Mouse (Mus musculus) cortical plate, adult 2 months (tissue): ENCODE measurements around the gene Plekhg4. TPM values are rescaled to one million over a fixed set of nuclear protein-coding genes. Genes with fewer than 3 reads are reported as not detected.
A peak's percentile ranks its signal among the peaks of the same experiment; 100 is the strongest.

ENCODE experiments used
- H3K27ac ChIP-seq: fragments of 200-500 bp; 2 replicates; pipeline ENCODE4 v1.5.1; 2012; ENCODE audit warnings: low read length, control low read depth, inconsistent platforms; ENCODE audit not compliant: insufficient read depth
- H3K4me1 ChIP-seq: fragments of 200-500 bp; 2 replicates; pipeline ENCODE4 v1.6.1; 2011; ENCODE audit warnings: low read length; ENCODE audit not compliant: control insufficient read depth, insufficient read depth
- H3K4me3 ChIP-seq: fragments of 200-500 bp; 2 replicates; pipeline ENCODE4 v1.5.1; 2011; ENCODE audit warnings: mild to moderate bottlenecking, low read length, control low read depth; ENCODE audit not compliant: insufficient read depth
- CTCF ChIP-seq: fragments of 200-500 bp; IDR thresholded peaks from 2 replicates; pipeline ENCODE4 v1.5.1; 2011; ENCODE audit warnings: mild to moderate bottlenecking, control low read depth, low read length; ENCODE audit not compliant: insufficient read depth; ENCODE audit errors: extremely low read depth
- POLR2A ChIP-seq: fragments of 200-500 bp; IDR thresholded peaks from 2 replicates; pipeline ENCODE4 v1.6.1; 2011; ENCODE audit warnings: mild to moderate bottlenecking, low read length, control low read depth; ENCODE audit not compliant: insufficient read depth; ENCODE audit errors: extremely low read depth
- polyA plus RNA-seq: library from polyadenylated mRNA; depleted of rRNA; stranded (reverse); fragments of >200 nt; gene quantifications from 2 replicates; pipeline ENCODE4 v1.2.3, GENCODE M21; 2012

The Plekhg4 gene
- polyA plus RNA-seq, 1 experiment: 3.2 TPM

DNA sequence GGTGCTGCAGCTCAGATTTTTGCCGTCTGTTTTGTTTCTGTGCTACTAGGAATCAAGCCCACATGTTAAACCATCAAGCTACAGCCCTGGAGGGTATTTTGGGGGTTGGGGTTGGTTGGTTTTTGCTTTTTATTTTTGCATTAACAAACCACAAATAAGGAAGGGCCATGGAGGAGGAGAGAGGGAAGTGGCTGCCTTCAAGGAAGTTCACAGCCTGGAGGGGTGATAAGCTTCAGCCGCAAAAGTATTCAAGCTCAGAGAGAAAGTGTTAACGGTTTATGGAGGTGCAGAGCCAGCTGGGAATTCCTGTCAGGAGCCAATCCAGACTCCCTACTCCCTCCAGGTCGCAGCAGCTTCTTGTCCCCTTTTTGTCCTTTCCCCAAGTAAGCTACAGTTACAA is 34.1 kb upstream of the Plekhg4 start:
- TF ChIP-seq CTCF (no peak), POLR2A (no peak)
- no peaks in the 10 kb centered on the region for H3K4me1 ChIP-seq
- H3K4me3 ChIP-seq: no peak overlapping the region
- H3K27ac ChIP-seq: no peak overlapping the region

GRCm38 (mm10) chr8:105339886-105340635 is 33.0 kb upstream of the Plekhg4 start:
- no peak overlapping the region for H3K4me3 ChIP-seq
- H3K27ac ChIP-seq: no peak overlapping the region
- TF ChIP-seq CTCF (no peak), POLR2A (no peak)
- no peaks in the 10 kb centered on the region for H3K4me1 ChIP-seq

GRCm38 (mm10) chr8:105341399-105341798 is 31.7 kb upstream of the Plekhg4 start:
- H3K4me3 ChIP-seq: no peak overlapping the region
- no peak for TF ChIP-seq POLR2A
- no peak for TF ChIP-seq CTCF
- no peak overlapping the region for H3K27ac ChIP-seq
- H3K4me1 ChIP-seq: no peaks in the 10 kb centered on the region

DNA sequence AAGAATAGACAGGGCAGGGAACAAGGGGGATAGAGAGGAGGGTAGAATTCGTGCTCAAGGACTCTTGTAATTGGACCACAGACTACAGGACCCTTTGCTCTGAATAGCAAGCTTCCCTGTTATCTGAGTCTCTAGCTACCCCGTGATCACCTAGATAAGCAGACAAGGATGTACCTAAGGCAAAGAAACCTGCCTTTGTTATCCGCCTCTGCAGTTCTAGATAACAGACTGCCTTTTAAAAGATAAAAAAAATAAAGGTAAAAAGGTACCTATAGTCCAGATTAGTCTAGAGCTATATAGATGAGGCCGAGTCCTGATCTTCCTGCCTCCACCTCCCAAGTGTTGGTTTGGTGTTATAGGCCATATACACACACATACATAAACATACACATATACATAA is 30.3 kb upstream of the Plekhg4 start:
- Histone ChIP-seq H3K27ac (no peak overlapping the region), H3K4me3 (no peak overlapping the region), H3K4me1 (no peaks in the 10 kb centered on the region)
- TF ChIP-seq POLR2A: no peak
- no peak for TF ChIP-seq CTCF

DNA sequence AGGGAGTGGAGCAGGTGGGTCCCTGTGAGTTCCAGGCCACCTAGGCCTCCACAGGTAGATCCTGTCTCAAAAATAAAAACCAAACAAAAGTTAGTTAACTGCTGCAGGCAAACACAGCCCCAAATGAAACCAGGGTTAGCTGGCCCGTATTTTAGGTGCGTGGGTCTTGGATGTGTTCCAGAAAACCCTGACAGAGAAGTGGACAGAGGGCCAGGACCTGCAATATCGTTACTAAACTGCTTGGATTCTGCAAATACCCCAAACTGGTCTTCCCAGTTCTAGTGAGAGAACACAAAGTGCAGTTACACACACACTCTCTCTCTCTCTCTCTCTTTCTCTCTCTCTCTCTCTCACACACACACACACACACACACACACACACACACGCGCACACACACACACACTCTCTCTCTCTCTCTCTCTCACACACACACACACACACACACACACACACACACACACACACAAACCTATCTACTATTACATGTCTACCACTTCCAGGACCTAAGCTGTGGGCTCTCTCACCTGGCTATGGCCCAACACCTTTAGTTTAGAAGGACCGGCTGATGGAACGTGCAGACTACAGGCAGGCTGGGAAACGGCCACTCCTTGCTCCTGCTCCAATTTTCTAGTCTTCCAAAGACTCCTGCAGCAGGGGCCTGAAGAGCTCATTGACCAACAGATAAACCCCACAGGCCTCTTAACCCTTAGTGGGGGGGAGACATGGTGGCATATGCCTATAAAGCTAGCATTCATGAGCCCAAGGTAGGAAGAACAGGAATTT is 29.1 kb upstream of the Plekhg4 start:
- no peak overlapping the region for H3K4me3 ChIP-seq
- no peaks in the 10 kb centered on the region for H3K4me1 ChIP-seq
- TF ChIP-seq CTCF (no peak), POLR2A (no peak)
- no peak overlapping the region for H3K27ac ChIP-seq

- TF ChIP-seq CTCF (no peak), POLR2A (no peak)
- Histone ChIP-seq H3K4me3 (no peak overlapping the region), H3K27ac (no peak overlapping the region), H3K4me1 (no peaks in the 10 kb centered on the region)
Measured at GRCm38 (mm10) chr8:105345061-105345975, 27.8 kb upstream of the Plekhg4 start.

DNA sequence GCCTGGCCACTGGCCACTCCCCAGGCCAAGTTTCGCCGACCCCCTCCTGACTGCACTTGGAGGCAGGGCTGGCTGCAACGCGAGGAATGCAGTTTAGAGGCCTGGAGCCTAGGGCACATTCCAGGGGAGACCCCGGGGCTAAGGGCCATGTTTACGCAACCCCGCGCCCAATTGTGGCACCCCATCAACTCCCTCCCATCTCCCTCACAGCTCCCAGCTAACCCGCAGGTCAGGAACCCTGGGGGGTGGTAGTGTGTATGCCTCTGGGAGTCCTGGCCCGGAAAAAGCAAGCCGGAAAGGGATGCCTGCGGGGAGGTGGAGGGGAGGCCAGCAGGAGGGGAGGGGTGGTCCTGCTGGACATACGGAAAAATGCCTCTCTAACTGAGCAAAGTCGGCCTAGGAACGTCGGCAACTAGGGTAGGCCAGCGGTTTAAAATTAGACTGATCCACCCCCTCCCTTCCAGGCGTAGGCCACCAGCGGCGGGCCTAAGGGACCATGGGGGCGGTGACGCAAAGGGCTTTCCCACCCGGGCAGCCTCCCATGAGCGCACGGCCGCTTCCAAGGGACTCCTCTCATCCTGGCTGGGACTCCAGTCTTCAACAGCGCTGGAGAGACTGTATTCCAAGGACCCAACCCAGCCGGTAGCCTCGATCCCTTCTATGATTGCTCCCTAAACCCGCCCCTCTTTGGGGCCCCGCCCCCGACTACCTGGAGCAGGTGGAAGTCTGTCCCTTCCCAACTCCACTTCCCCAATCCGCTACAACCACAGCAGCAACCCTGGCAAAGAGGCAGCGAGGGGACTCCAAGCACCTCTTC is 26.3 kb upstream of the Plekhg4 start:
- no peak overlapping the region for H3K27ac ChIP-seq
- H3K4me1 ChIP-seq: no peaks in the 10 kb centered on the region
- TF ChIP-seq CTCF: no peak
- TF ChIP-seq POLR2A: no peak
- peak overlapping the region; percentile 61 for H3K4me3 ChIP-seq

GRCm38 (mm10) chr8:105347428-105348221 is 25.4 kb upstream of the Plekhg4 start, which contains the start of gene Fhod1:
Fhod1 (minus strand) TSS chr8:105347953.
- Histone ChIP-seq H3K4me3 (peak within 1 kb of the TSS; percentile 61), H3K4me1 (no peaks in the 10 kb centered on the region), H3K27ac (peak within 1 kb of the TSS; percentile 3; the same call in 1 of the 2 replicates)
- TF ChIP-seq POLR2A (0 out of 2 replicates have a peak, but pooled peaks have one; percentile 11), CTCF (no peak)
